Mouse (Mus musculus): ENCODE measurements at regions not wholly inside any gene's neighbourhood (a gene's known extent, or its start where the extent isn't known, plus 50 kb on each side); places are given as distances from the start of the nearest gene placed in this dataset.

DNA sequence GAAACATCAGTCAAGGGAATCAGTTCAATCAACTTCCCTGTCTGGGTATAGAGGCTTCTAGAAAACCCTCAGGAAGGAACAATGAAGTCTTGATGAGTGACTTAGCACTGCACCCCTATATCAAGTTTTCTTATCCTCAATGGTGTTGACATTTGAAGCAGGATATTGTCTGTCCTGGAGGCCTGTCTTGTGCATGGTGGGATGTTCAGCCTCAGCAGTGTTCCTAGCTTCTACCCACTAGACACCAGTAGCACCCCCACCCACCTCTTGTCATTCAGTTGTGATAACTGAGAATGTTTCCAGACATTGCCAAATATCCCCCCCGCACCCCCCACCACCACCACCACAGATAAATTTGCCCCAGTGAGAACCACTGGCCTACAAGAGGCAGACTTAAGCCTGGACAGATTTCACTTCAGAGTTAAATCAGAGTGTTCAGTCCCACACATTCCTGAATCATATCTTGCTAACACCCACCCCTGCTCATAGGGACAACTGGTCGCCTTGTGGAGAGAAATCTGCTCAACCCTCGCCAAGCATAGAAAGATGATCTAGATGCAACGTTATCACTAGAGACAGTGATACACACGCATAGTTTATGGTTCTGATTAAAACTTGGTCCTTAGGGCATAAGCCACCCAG, 249.6 kb upstream of the Ercc4 start:
- TF ChIP-seq CTCF (conservative IDR thresholded peaks at IDR 0.05; ENCODE audit: low read length), result no peak
- no peak for TF ChIP-seq POU5F1 (IDR thresholded peaks at IDR 0.05; ENCODE audit: borderline replicate concordance, low read length)

Data from E14TG2a.4 (cell line).